Comparison of ENCODE assay signal across 11 mouse cellular contexts in genomic region chr15:27876327-27876726, GRCm38 (mm10).
DNase-seq lines count a peak whose midpoint lies in the region; ATAC-seq and TF ChIP-seq lines count a peak whose summit lies in the region.
"Had no signal": no experiment of that assay in that cellular context is flagged by ENCODE, and none has a peak within 500 bp of the region (broad histone marks: within the 10 kb centered on the region; RNA-seq: fewer than 3 reads in every experiment).

No protein-coding gene starts in this region.

- peak overlapping the region; percentile 30 for H3K27ac ChIP-seq in liver, postnatal 0 days (ENCODE audit: low read depth)
- no peak overlapping the region for H3K27ac ChIP-seq in liver, embryonic 12.5 days
- peak overlapping the region; percentile 54 for H3K27ac ChIP-seq in heart, embryonic 13.5 days (replicated peaks)
- H3K27ac ChIP-seq in hindbrain, embryonic 14.5 days = no peak overlapping the region

- 0 out of 2 replicates have a peak, but pooled peaks have one; percentile 38 for ATAC-seq in frontal cortex, adult (ENCODE audit: low TSS enrichment)
- no peak for ATAC-seq in liver, postnatal 0 days
- ATAC-seq in liver, embryonic 12.5 days = no peak
- ATAC-seq in heart, embryonic 13.5 days (ENCODE audit: extremely low read depth, insufficient number of reproducible peaks, low FRiP score, low TSS enrichment) = no peak
- no peak for ATAC-seq in hindbrain, embryonic 14.5 days (ENCODE audit: low FRiP score)
- ATAC-seq: hindbrain, embryonic 16.5 days had no signal

- TF ChIP-seq EP300 in liver, postnatal 0 days (IDR thresholded peaks at IDR 0.05; ENCODE audit: low read depth) = no peak

- no peak for TF ChIP-seq CTCF in liver, postnatal 0 days (IDR thresholded peaks at IDR 0.05; ENCODE audit: low read depth)

- peaks cover 2% of the 10 kb centered on the region for H3K4me1 ChIP-seq in liver, postnatal 0 days (ENCODE audit: insufficient read depth)
- H3K4me1 ChIP-seq in liver, embryonic 12.5 days = peaks cover 39% of the 10 kb centered on the region
- H3K4me1 ChIP-seq in heart, embryonic 13.5 days = peaks cover 62% of the 10 kb centered on the region
- H3K4me1 ChIP-seq in hindbrain, embryonic 14.5 days (replicated peaks; ENCODE audit: control insufficient read depth, insufficient read depth, low read length) = no peaks in the 10 kb centered on the region

- H3K27me3 ChIP-seq in liver, postnatal 0 days (ENCODE audit: insufficient read depth, low read length) = no peaks in the 10 kb centered on the region
- H3K27me3 ChIP-seq in liver, embryonic 12.5 days (replicated peaks) = no peaks in the 10 kb centered on the region
- no peaks in the 10 kb centered on the region for H3K27me3 ChIP-seq in heart, embryonic 13.5 days (replicated peaks)
- no peaks in the 10 kb centered on the region for H3K27me3 ChIP-seq in hindbrain, embryonic 14.5 days (ENCODE audit: control insufficient read depth, insufficient read depth, low read length)

- H3K4me2 ChIP-seq in liver, postnatal 0 days (ENCODE audit: low read depth, low read length) = no peak overlapping the region
- no peak overlapping the region for H3K4me2 ChIP-seq in liver, embryonic 12.5 days
- H3K4me2 ChIP-seq in heart, embryonic 13.5 days = no peak overlapping the region
- no peak overlapping the region for H3K4me2 ChIP-seq in hindbrain, embryonic 14.5 days (replicated peaks)
- H3K4me2 ChIP-seq: lung, embryonic 14.5 days had no signal

- H3K9ac ChIP-seq in liver, postnatal 0 days (replicated peaks) = no peak overlapping the region
- no peak overlapping the region for H3K9ac ChIP-seq in liver, embryonic 12.5 days
- H3K9ac ChIP-seq in heart, embryonic 13.5 days = no peak overlapping the region
- no peak overlapping the region for H3K9ac ChIP-seq in hindbrain, embryonic 14.5 days
- H3K9ac ChIP-seq: lung, embryonic 14.5 days had no signal

- 36% methylated on average over 10 of the region's 10 CpGs for WGBS in liver, postnatal 0 days (ENCODE audit: insufficient replicate concordance)
- 46% methylated on average over 10 of the region's 10 CpGs for WGBS in liver, embryonic 12.5 days (ENCODE audit: insufficient replicate concordance)
- 51% methylated on average over 10 of the region's 10 CpGs for WGBS in heart, embryonic 13.5 days
- WGBS in hindbrain, embryonic 14.5 days = 57% methylated on average over 10 of the region's 10 CpGs

- H3K4me3 ChIP-seq in liver, postnatal 0 days (ENCODE audit: low read depth, low read length) = no peak overlapping the region
- no peak overlapping the region for H3K4me3 ChIP-seq in liver, embryonic 12.5 days
- H3K4me3 ChIP-seq in heart, embryonic 13.5 days = no peak overlapping the region
- no peak overlapping the region for H3K4me3 ChIP-seq in hindbrain, embryonic 14.5 days (replicated peaks; ENCODE audit: low read length)

- DNase-seq in frontal cortex, postnatal 25 days (ENCODE audit: low spot score in 2 of 2) = no peak
- DNase-seq in liver, postnatal 0 days = no peak
- DNase-seq in kidney, postnatal 36 days = peak; percentile 44 to 47
- DNase-seq in hindbrain, embryonic 14.5 days (ENCODE audit: low spot score) = no peak
- DNase-seq in embryo, embryonic 10.5 days (ENCODE audit: low spot score) = no peak
- DNase-seq: cerebellum, postnatal 10 days; lung, embryonic 14.5 days had no signal

- H3K9me3 ChIP-seq in liver, postnatal 0 days (ENCODE audit: low read length) = no peaks in the 10 kb centered on the region
- H3K9me3 ChIP-seq in liver, embryonic 12.5 days (replicated peaks) = no peaks in the 10 kb centered on the region
- no peaks in the 10 kb centered on the region for H3K9me3 ChIP-seq in heart, embryonic 13.5 days
- H3K9me3 ChIP-seq in hindbrain, embryonic 14.5 days (ENCODE audit: control insufficient read depth, low read length) = no peaks in the 10 kb centered on the region

- peaks cover 18% of the 10 kb centered on the region for H3K36me3 ChIP-seq in liver, postnatal 0 days (replicated peaks; ENCODE audit: insufficient read depth, low read length)
- H3K36me3 ChIP-seq in liver, embryonic 12.5 days = peaks cover 5% of the 10 kb centered on the region; the same call in 1 of the 2 replicates
- peaks cover 57% of the 10 kb centered on the region for H3K36me3 ChIP-seq in heart, embryonic 13.5 days
- H3K36me3 ChIP-seq in hindbrain, embryonic 14.5 days (replicated peaks; ENCODE audit: control insufficient read depth, insufficient read depth) = peaks cover 71% of the 10 kb centered on the region

Comparison
In these comparisons a context has a peak if more than half of its experiments do, and no peak if none do; other contexts are left out.
1. H3K27ac ChIP-seq: peak in liver, postnatal 0 days (single experiment) and heart, embryonic 13.5 days (single experiment); none in liver, embryonic 12.5 days (single experiment) and hindbrain, embryonic 14.5 days (single experiment).
2. DNase-seq: peak in kidney, postnatal 36 days (2 of 2); none in frontal cortex, postnatal 25 days (0 of 2), liver, postnatal 0 days (single experiment), hindbrain, embryonic 14.5 days (single experiment) and embryo, embryonic 10.5 days (single experiment).